Mouse (Mus musculus) CH12.LX (cell line): ENCODE data around the gene Acd. TPM values are rescaled to one million over a fixed set of nuclear protein-coding genes. Genes with fewer than 3 reads are reported as not detected.

ENCODE experiments used
- DNase-seq: peaks from one replicate; pipeline ENCODE4 v3.0.0-alpha.2; 2013; ENCODE audit errors: extremely low read depth
- H3K27ac ChIP-seq: 2 replicates; pipeline ENCODE4 v1.5.1; 2012; ENCODE audit warnings: low read depth, mild to moderate bottlenecking, control low read depth, moderate library complexity; ENCODE audit not compliant: insufficient read depth
- H3K27me3 ChIP-seq: replicated peaks from 2 replicates; pipeline ENCODE3; 2012; ENCODE audit warnings: inconsistent platforms
- H3K36me3 ChIP-seq, 2 experiments: replicated peaks in 1 of 2; 2 replicates each; pipeline versions ENCODE3 to v1.6.1; 2012; ENCODE audit warnings: inconsistent platforms in 1 of 2, low read length in 1 of 2, mild to moderate bottlenecking in 1 of 2, mixed read lengths in 1 of 2, moderate library complexity in 1 of 2; ENCODE audit not compliant: control insufficient read depth in 1 of 2, insufficient read depth in 1 of 2
- H3K4me1 ChIP-seq, 2 experiments: 2 replicates each; pipeline ENCODE4 v1.6.1; 2012; ENCODE audit warnings: inconsistent platforms in 1 of 2, moderate library complexity in 1 of 2; ENCODE audit not compliant: insufficient read depth in 2 of 2, control insufficient read depth in 1 of 2
- H3K4me2 ChIP-seq: 2 replicates; pipeline ENCODE4 v1.6.1; 2012; ENCODE audit warnings: low read depth, mild to moderate bottlenecking, control low read depth; ENCODE audit not compliant: poor library complexity, insufficient read depth, severe bottlenecking
- H3K4me3 ChIP-seq, 3 experiments: fragments of 150-350 bp in 1 of 3; sonication (generic) in 1 of 3; replicated peaks in 1 of 3; 2 replicates each; pipeline versions ENCODE3 to v1.5.1; 2011 to 2012; ENCODE audit warnings: low read depth in 2 of 3, low read length in 2 of 3, mild to moderate bottlenecking in 2 of 3, moderate library complexity in 2 of 3, control low read depth in 1 of 3, improper control_type of control experiment in 1 of 3, inconsistent platforms in 1 of 3, mixed read lengths in 1 of 3; ENCODE audit not compliant: poor library complexity in 1 of 3
- H3K79me2 ChIP-seq: replicated peaks from 2 replicates; pipeline ENCODE4 v1.6.1; 2012; ENCODE audit warnings: mild to moderate bottlenecking, moderate library complexity; ENCODE audit not compliant: control insufficient read depth, poor library complexity, insufficient read depth, severe bottlenecking; ENCODE audit errors: extremely low read depth
- H3K9ac ChIP-seq: 2 replicates; pipeline ENCODE4 v1.6.1; 2012; ENCODE audit warnings: low read depth, mild to moderate bottlenecking, control low read depth, moderate library complexity; ENCODE audit not compliant: insufficient read depth
- H3K9me3 ChIP-seq: replicated peaks from 2 replicates; pipeline ENCODE3; 2012; ENCODE audit warnings: low read length, inconsistent platforms, mixed read lengths
- BHLHE40 ChIP-seq: IDR thresholded peaks from 2 replicates; pipeline ENCODE4 v1.6.1; 2011; ENCODE audit warnings: mild to moderate bottlenecking, low read depth, low read length, improper control_type of control experiment
- E2F4 ChIP-seq: IDR thresholded peaks from 2 replicates; pipeline ENCODE4 v1.6.1; 2011; ENCODE audit warnings: low read depth, low read length, improper control_type of control experiment; ENCODE audit not compliant: insufficient replicate concordance
- EP300 ChIP-seq: IDR thresholded peaks from 2 replicates; pipeline ENCODE4 v1.6.1; 2011; ENCODE audit warnings: low read length, improper control_type of control experiment
- IRF4 ChIP-seq: IDR thresholded peaks from 2 replicates; pipeline ENCODE4 v1.6.1; 2014; ENCODE audit warnings: low read depth, mild to moderate bottlenecking, inconsistent platforms, low read length, improper control_type of control experiment
- MAZ ChIP-seq: IDR thresholded peaks from 2 replicates; pipeline ENCODE4 v1.6.1; 2012; ENCODE audit warnings: low read depth, mild to moderate bottlenecking, inconsistent platforms, low read length, improper control_type of control experiment, moderate library complexity
- MEF2A ChIP-seq: IDR thresholded peaks from 2 replicates; pipeline ENCODE4 v1.6.1; 2014; ENCODE audit warnings: low read depth, mild to moderate bottlenecking, inconsistent platforms, low read length, improper control_type of control experiment, borderline replicate concordance
- MXI1 ChIP-seq: IDR thresholded peaks from 2 replicates; pipeline ENCODE4 v1.6.1; 2011; ENCODE audit warnings: mild to moderate bottlenecking, low read depth, low read length, improper control_type of control experiment
- SIN3A ChIP-seq: IDR thresholded peaks from 2 replicates; pipeline ENCODE4 v1.6.1; 2012; ENCODE audit warnings: low read length, improper control_type of control experiment, inconsistent platforms
- TBP ChIP-seq: conservative IDR thresholded peaks from 2 replicates; pipeline ENCODE4 v1.6.1; 2011; ENCODE audit warnings: low read depth, low read length, improper control_type of control experiment
- TCF12 ChIP-seq: IDR thresholded peaks from 2 replicates; pipeline ENCODE4 v1.6.1; 2014; ENCODE audit warnings: low read depth, mild to moderate bottlenecking, inconsistent platforms, low read length, improper control_type of control experiment
- UBTF ChIP-seq: IDR thresholded peaks from 2 replicates; pipeline ENCODE4 v1.6.1; 2012; ENCODE audit warnings: low read depth, mild to moderate bottlenecking, inconsistent platforms, low read length, improper control_type of control experiment, moderate library complexity
- USF2 ChIP-seq: conservative IDR thresholded peaks from 2 replicates; pipeline ENCODE4 v1.6.1; 2011; ENCODE audit warnings: low read depth, low read length, improper control_type of control experiment
- dilution Hi-C: fragments of 300-500 bp; cut with MboI; formaldehyde crosslinking; loops from 2 replicates; pipeline ENCODE4 v1.14.3; 2020; ENCODE audit warnings: low sequenced_read_pairs; ENCODE audit not compliant: extremely low pct_unique_long_range_greater_than_20kb, extremely low pct_ligation_motif_present
- in situ Hi-C: fragments of 300-500 bp; cut with MboI; formaldehyde crosslinking; loops from 3 replicates; pipeline ENCODE4 v1.14.3; 2019; ENCODE audit warnings: low sequenced_read_pairs, low pct_ligation_motif_present, low pct_unique_long_range_greater_than_20kb, mixed read lengths
- polyA plus RNA-seq: library from polyadenylated mRNA; unstranded; fragments of >175 nt; gene quantifications from 2 replicates; pipeline ENCODE4 v1.2.1, GENCODE M21; 2012; ENCODE audit warnings: low read depth; ENCODE audit not compliant: insufficient read length
- total RNA-seq, 2 experiments: library from RNA; depleted of rRNA; stranded (reverse); fragments of 300-350 nt in 1 of 2; fragments of >200 nt in 1 of 2; gene quantifications; 2 replicates each; pipeline ENCODE4 v1.2.3; 2012 to 2014

The Acd gene
- total and polyA plus RNA-seq, 3 experiments, result 5.2 to 40.0 (median 11.9) TPM

DNA sequence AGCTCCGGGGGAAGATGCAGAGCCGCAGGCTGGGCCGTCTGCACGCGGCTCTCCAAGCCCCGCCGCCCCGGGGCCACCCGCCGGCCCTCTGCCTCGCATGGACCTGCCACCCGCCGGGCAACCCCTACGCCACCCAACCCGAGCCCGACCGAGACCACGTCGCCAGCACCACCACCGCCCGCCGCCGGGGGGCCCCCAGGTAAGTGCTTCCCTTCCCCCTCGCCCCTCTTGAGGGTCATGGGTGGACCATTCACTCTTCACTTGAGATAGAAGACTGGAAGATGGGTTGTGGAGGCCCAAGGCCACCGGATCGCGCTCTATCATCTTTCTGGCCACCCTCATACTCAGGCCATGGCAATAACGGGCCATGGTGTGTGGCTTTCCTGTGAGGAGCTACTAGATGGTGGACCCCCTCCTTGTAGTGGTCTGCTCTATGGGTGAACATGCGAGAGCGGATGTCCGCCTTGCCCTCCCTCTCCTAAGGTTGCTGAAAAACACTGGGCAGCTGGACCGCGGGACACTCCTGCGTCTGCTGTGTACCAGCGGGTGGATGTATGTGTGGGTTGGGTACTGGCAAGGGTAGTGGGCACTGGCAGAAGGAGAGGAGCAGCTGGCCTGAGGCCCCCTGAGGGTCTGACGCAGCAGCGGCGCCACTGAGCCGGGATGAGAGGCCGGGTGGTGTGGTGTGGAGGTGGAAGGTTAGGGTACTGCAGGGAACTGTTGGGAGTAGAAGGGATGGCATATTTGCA, 6.7 kb downstream of the Acd start:
- no peak overlapping the region for H3K9ac ChIP-seq
- H3K27me3 ChIP-seq, result no peaks in the 10 kb centered on the region
- H3K79me2 ChIP-seq, result no peaks in the 10 kb centered on the region
- TF ChIP-seq SIN3A, result no peak
- TF ChIP-seq TCF12, result no peak
- TF ChIP-seq E2F4, result no peak
- TF ChIP-seq TBP, result no peak
- peaks cover 92 to 99% of the 10 kb centered on the region in 2 experiments for H3K36me3 ChIP-seq
- H3K27ac ChIP-seq, result no peak overlapping the region
- no peak overlapping the region for H3K4me2 ChIP-seq
- in situ Hi-C loops (no loop called here), dilution Hi-C loops (no loop called here)
- no peak for DNase-seq
- peaks cover 8% of the 10 kb centered on the region for H3K9me3 ChIP-seq
- H3K4me3 ChIP-seq, result no peak overlapping the region
- peaks cover 0 to 3% of the 10 kb centered on the region in 2 experiments; a peak in 2 of 4 replicates for H3K4me1 ChIP-seq

DNA sequence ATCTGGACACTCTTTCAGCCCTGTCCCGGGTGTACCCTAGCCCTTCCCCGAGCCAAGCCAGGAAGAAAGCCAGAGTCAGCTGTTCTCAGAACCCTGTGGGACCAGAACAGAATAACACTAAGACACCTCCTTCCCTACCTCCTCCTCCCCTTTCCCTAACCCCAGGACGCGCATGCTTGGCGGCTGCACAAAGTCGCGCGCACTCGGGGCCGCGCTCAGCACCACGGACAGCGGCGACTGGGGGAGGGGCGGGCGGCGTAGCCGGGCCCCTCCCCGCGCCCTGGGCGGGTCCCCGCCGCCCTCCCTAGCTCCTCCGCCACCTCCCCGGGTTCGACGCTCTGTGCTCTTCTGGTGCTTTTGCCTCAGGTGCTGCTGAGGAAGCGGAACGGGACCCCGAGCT, 7.3 kb downstream of the Acd start:
- Histone ChIP-seq H3K36me3 (peaks cover 93 to 100% of the 10 kb centered on the region in 2 experiments), H3K79me2 (no peaks in the 10 kb centered on the region), H3K4me1 (0 out of 4 replicates have a peak, but pooled peaks cover 0 to 3% of the 10 kb centered on the region in 2 experiments), H3K4me2 (no peak overlapping the region), H3K9ac (no peak overlapping the region), H3K27ac (no peak overlapping the region), H3K27me3 (no peaks in the 10 kb centered on the region), H3K4me3 (no peak overlapping the region), H3K9me3 (peaks cover 8% of the 10 kb centered on the region)
- in situ Hi-C loops, result no loop called here
- TF ChIP-seq EP300, result no peak
- TF ChIP-seq MXI1, result no peak
- no peak for TF ChIP-seq USF2
- TF ChIP-seq TBP, result no peak
- TF ChIP-seq MAZ, result no peak
- TF ChIP-seq MEF2A, result no peak
- TF ChIP-seq UBTF, result no peak
- no peak for TF ChIP-seq BHLHE40
- no peak for TF ChIP-seq IRF4
- dilution Hi-C loops, result no loop called here
- DNase-seq, result no peak
